Mouse (Mus musculus): ENCODE measurements around the gene Dclk1. TPM values are rescaled to one million over a fixed set of nuclear protein-coding genes. Genes with fewer than 3 reads are reported as not detected.

Gene Dclk1
- polyA plus RNA-seq, 2 experiments, result 0.04 to 0.08 TPM

DNA sequence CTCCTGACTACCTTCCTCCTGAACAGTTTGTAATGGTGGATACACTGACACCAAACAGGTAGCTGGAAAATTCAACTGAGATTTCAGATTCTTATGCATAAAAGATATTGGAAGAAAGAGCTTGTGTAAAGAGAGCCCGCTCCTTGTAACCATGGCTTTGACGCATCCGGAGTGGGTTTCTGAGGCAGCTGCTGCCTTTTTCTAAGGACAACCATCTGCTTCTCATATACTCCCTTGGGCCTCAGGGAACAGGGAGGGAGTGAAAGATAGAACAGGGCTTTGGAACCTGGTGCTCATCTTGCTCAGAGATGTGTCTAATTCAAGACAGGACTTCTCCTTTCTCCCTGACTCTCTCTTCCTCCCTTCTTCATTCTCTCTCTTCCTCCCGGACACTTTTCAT is 37.8 kb downstream of the Dclk1 start:
- H3K36me3 ChIP-seq (replicated peaks; ENCODE audit: control insufficient read depth, insufficient read depth, low read depth), result no peaks in the 10 kb centered on the region
- 73% methylated on average over 4 of the region's 4 CpGs for WGBS (ENCODE audit: insufficient replicate concordance)
- ATAC-seq (ENCODE audit: insufficient read depth), result no peak
- H3K4me1 ChIP-seq (replicated peaks; ENCODE audit: control insufficient read depth in 2 of 2, insufficient read depth in 2 of 2, low read length in 1 of 2), result no peaks in the 10 kb centered on the region
- DNase-seq (ENCODE audit: low read depth in 3 of 3, low spot score in 3 of 3), result no peak
- no peaks in the 10 kb centered on the region for H3K27me3 ChIP-seq (ENCODE audit: control insufficient read depth, insufficient read depth, low read length)
- H3K9me3 ChIP-seq (ENCODE audit: control insufficient read depth, low read length), result no peaks in the 10 kb centered on the region
- H3K9ac ChIP-seq (replicated peaks), result no peak overlapping the region
- no peak overlapping the region for H3K4me3 ChIP-seq (ENCODE audit: insufficient read depth in 1 of 2, low read depth in 2 of 2, low read length in 2 of 2)
- H3K4me2 ChIP-seq (ENCODE audit: low read depth), result no peak overlapping the region
- no peak overlapping the region for H3K27ac ChIP-seq
- no peak for TF ChIP-seq EP300 (IDR thresholded peaks at IDR 0.05; ENCODE audit: low read depth)
- no peak for TF ChIP-seq CTCF (IDR thresholded peaks at IDR 0.05; ENCODE audit: low read depth)

DNA sequence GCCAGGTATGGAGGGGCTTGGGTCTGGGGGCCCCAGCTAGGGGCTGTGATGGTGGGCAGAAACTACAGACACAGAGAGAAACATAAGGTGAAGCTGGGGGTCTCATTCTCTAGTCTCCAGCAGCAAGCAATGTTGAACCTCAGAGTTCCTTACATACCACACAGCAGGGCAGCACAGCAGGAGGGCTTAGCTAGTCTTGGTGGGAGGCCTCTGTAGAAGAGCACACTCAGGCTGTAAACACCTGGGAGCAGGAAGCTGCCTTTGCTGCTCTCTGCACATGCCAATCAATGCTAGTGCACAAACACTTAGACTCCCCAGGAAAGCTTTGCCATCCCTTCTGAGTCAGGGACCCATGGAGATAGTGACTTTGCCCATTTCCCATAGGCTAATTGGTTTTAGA is 38.3 kb downstream of the Dclk1 start:
- Histone ChIP-seq H3K27ac (no peak overlapping the region), H3K36me3 (replicated peaks; ENCODE audit: control insufficient read depth, insufficient read depth, low read depth) (no peaks in the 10 kb centered on the region), H3K4me3 (ENCODE audit: insufficient read depth in 1 of 2, low read depth in 2 of 2, low read length in 2 of 2) (no peak overlapping the region), H3K9ac (replicated peaks) (no peak overlapping the region), H3K9me3 (ENCODE audit: control insufficient read depth, low read length) (no peaks in the 10 kb centered on the region), H3K4me2 (ENCODE audit: low read depth) (no peak overlapping the region), H3K27me3 (ENCODE audit: control insufficient read depth, insufficient read depth, low read length) (no peaks in the 10 kb centered on the region), H3K4me1 (replicated peaks; ENCODE audit: control insufficient read depth in 2 of 2, insufficient read depth in 2 of 2, low read length in 1 of 2) (no peaks in the 10 kb centered on the region)
- ATAC-seq (ENCODE audit: insufficient read depth) (no peak), DNase-seq (ENCODE audit: low read depth in 3 of 3, low spot score in 3 of 3) (no peak)
- TF ChIP-seq EP300 (IDR thresholded peaks at IDR 0.05; ENCODE audit: low read depth), result no peak
- TF ChIP-seq CTCF (IDR thresholded peaks at IDR 0.05; ENCODE audit: low read depth), result no peak

DNA sequence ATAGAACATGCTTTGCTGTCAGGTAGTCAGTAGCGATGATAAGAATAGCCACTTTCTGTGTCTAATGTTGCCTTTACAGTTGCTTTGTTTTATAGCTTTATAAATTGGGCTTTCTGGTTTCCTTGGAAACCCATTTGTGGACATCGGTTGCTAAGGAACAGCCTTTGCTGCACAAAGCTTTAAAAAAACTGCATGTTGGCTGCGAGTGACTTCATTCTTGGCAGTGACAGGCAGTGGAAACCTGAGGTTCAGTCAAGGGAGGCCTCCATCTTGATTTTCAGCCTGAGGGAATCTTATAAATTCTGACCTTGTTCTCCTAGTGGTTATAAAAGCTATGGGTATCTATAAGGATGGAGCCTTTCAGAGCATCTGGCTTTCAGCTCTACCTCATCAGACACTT is 42.1 kb downstream of the Dclk1 start:
- WGBS (ENCODE audit: insufficient replicate concordance), result 58% methylated on average over 3 of the region's 3 CpGs
- TF ChIP-seq CTCF (IDR thresholded peaks at IDR 0.05; ENCODE audit: low read depth) (no peak), EP300 (IDR thresholded peaks at IDR 0.05; ENCODE audit: low read depth) (no peak)
- Histone ChIP-seq H3K36me3 (replicated peaks; ENCODE audit: control insufficient read depth, insufficient read depth, low read depth) (no peaks in the 10 kb centered on the region), H3K9me3 (ENCODE audit: control insufficient read depth, low read length) (no peaks in the 10 kb centered on the region), H3K4me2 (ENCODE audit: low read depth) (no peak overlapping the region), H3K9ac (replicated peaks) (no peak overlapping the region), H3K27me3 (ENCODE audit: control insufficient read depth, insufficient read depth, low read length) (no peaks in the 10 kb centered on the region), H3K4me3 (ENCODE audit: insufficient read depth in 1 of 2, low read depth in 2 of 2, low read length in 2 of 2) (no peak overlapping the region), H3K27ac (no peak overlapping the region), H3K4me1 (replicated peaks; ENCODE audit: control insufficient read depth in 2 of 2, insufficient read depth in 2 of 2, low read length in 1 of 2) (no peaks in the 10 kb centered on the region)
- DNase-seq (ENCODE audit: low read depth in 3 of 3, low spot score in 3 of 3), result no peak
- no peak for ATAC-seq (ENCODE audit: insufficient read depth)

DNA sequence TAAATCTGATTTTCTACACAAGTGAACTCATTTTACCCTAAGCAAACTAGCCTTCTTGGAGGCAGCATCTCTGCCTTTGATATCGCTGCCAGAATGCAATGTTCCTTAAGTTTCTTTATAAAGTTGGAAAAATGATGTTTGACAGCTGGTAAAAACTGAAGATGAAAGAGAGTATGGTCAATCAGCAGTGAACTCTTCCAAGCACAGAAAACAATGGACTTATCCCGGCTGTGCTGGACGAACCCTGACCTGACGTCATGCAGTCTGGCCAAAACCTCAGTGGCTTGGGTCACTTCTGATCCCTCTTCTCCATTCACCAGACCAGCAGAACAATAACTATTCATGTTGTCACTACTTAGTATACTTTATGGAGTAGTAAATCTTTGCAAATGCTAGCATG is 46.6 kb downstream of the Dclk1 start:
- Histone ChIP-seq H3K27me3 (ENCODE audit: control insufficient read depth, insufficient read depth, low read length) (no peaks in the 10 kb centered on the region), H3K27ac (no peak overlapping the region)
- 53% methylated on average over 4 of the region's 4 CpGs for WGBS (ENCODE audit: insufficient replicate concordance)

DNA sequence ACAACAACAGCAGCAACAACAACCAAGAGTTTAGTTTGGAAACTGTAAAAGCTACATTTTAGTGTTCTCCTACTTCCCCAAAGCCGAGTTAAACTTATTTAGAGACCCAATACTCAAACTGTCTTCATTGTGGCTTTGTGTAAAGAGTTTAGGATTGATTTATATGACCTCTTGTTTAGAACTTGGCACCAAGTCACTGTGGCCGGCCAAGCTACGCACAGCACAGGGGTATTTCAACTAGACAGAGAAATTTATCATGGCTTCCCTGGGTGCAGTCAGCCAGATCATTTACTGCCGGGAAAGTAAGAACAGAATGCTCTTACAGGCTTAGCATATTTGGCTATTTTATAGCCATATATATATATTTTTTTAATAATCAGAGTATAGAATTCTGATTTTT is 49.8 kb downstream of the Dclk1 start:
- Histone ChIP-seq H3K4me2 (ENCODE audit: low read depth) (no peak overlapping the region), H3K27ac (no peak overlapping the region), H3K9me3 (ENCODE audit: control insufficient read depth, low read length) (no peaks in the 10 kb centered on the region), H3K9ac (replicated peaks) (no peak overlapping the region), H3K36me3 (replicated peaks; ENCODE audit: control insufficient read depth, insufficient read depth, low read depth) (no peaks in the 10 kb centered on the region), H3K4me1 (replicated peaks; ENCODE audit: control insufficient read depth in 2 of 2, insufficient read depth in 2 of 2, low read length in 1 of 2) (no peaks in the 10 kb centered on the region), H3K4me3 (ENCODE audit: insufficient read depth in 1 of 2, low read depth in 2 of 2, low read length in 2 of 2) (no peak overlapping the region), H3K27me3 (ENCODE audit: control insufficient read depth, insufficient read depth, low read length) (no peaks in the 10 kb centered on the region)
- DNase-seq (ENCODE audit: low read depth in 3 of 3, low spot score in 3 of 3) (no peak), ATAC-seq (ENCODE audit: insufficient read depth) (no peak)
- TF ChIP-seq CTCF (IDR thresholded peaks at IDR 0.05; ENCODE audit: low read depth) (no peak), EP300 (IDR thresholded peaks at IDR 0.05; ENCODE audit: low read depth) (no peak)
- 58% methylated on average over 4 of the region's 4 CpGs for WGBS (ENCODE audit: insufficient replicate concordance)

More for the DNA sequence above, 46.6 kb downstream of the Dclk1 start:
- ATAC-seq (ENCODE audit: insufficient read depth), result no peak
- Histone ChIP-seq H3K9me3 (ENCODE audit: control insufficient read depth, low read length) (no peaks in the 10 kb centered on the region), H3K36me3 (replicated peaks; ENCODE audit: control insufficient read depth, insufficient read depth, low read depth) (no peaks in the 10 kb centered on the region), H3K4me1 (replicated peaks; ENCODE audit: control insufficient read depth in 2 of 2, insufficient read depth in 2 of 2, low read length in 1 of 2) (no peaks in the 10 kb centered on the region), H3K4me2 (ENCODE audit: low read depth) (no peak overlapping the region), H3K9ac (replicated peaks) (no peak overlapping the region), H3K4me3 (ENCODE audit: insufficient read depth in 1 of 2, low read depth in 2 of 2, low read length in 2 of 2) (no peak overlapping the region)
- TF ChIP-seq EP300 (IDR thresholded peaks at IDR 0.05; ENCODE audit: low read depth) (no peak), CTCF (IDR thresholded peaks at IDR 0.05; ENCODE audit: low read depth) (no peak)
- DNase-seq (ENCODE audit: low read depth in 3 of 3, low spot score in 3 of 3), result no peak

Data from liver, embryonic 14.5 days (tissue).